Mouse (Mus musculus): Measurements from ENCODE around the gene Frs2.

DNA sequence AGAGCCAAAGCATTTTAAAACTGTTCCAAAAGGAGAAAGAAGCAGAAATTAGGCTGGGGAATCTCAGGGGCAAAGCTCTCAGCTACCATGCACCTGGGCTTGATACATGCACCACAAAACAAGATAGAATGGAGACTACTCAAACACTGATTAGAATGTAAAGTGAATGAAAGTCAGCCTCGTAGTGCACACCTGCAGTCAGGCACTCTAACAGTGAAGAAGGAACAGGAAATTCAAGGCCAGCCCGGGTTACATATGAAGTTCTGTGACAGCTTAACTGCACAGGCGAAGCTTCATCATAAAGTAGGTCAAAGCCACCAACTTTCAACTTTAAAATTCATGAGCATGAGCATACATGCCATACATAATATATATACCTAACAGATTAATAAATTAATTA, 38.1 kb downstream of the Frs2 start:
- TF ChIP-seq CTCF (IDR thresholded peaks at IDR 0.05; ENCODE audit: insufficient read depth, low read length) (no peak), POLR2A (IDR thresholded peaks at IDR 0.05; ENCODE audit: borderline replicate concordance, extremely low read depth, low read depth, low read length) (no peak)
